Mouse (Mus musculus) small intestine, adult 2 months (tissue): ENCODE measurements around the gene Psmd13.

Experiments
- CTCF ChIP-seq: fragments of 200-500 bp; IDR thresholded peaks from 2 replicates; pipeline ENCODE4 v1.5.1; 2012; ENCODE audit warnings: low read depth, mild to moderate bottlenecking, control low read depth, inconsistent platforms, low read length, moderate library complexity, mixed read lengths; ENCODE audit not compliant: insufficient replicate concordance, insufficient read length; ENCODE audit errors: extremely low read depth
- POLR2A ChIP-seq: fragments of 200-500 bp; IDR thresholded peaks from 2 replicates; pipeline ENCODE4 v1.6.1; 2012; ENCODE audit warnings: low read depth, mild to moderate bottlenecking, control low read depth, inconsistent platforms, low read length, moderate library complexity

- TF ChIP-seq POLR2A, result no peak
- TF ChIP-seq CTCF, result no peak
These were observed 42.2 kb upstream of the Psmd13 start for GRCm38 (mm10) chr7:140839556-140839955.
